Mouse (Mus musculus): Measurements from ENCODE around the gene Faf2. TPM values are rescaled to one million over a fixed set of nuclear protein-coding genes. Genes with fewer than 3 reads are reported as not detected.

The Faf2 gene
- total and polyA plus RNA-seq, 3 experiments = 31.4 to 39.3 TPM; not detected in 1

DNA sequence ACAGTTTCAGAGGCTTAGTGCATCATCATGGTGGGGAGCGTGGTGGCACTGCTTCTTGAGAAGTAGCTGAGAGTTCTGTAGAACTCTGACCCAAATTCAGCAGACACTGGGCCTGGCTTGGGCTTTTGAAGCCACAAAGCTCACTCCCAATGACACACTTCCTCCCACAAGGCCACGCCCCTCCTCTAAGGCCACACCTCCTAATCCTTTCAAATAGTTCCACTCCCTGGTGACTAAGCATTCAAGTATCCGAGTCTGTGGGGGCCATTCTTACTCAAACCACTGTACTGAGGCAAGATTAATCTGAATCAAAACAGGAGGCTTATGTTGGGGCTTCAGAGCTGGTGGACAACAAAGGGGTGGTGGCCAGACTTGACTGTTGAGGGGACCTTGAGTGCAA, 89.3 kb downstream of the Faf2 start (continued):
- TF ChIP-seq USF2 (IDR thresholded peaks at IDR 0.05; ENCODE audit: borderline replicate concordance in 1 of 2, insufficient read depth in 1 of 2, low read depth in 1 of 2, low read length in 2 of 2) = no peak

Other genes starting within 250 kb of the Faf2 start
- gene Thoc3, start 152.9 kb upstream of the Faf2 start, total RNA-seq (2012; rRNA removed) = 89.6 and 94.0 TPM in 2 replicates
- gene Thoc3, start 152.9 kb upstream of the Faf2 start, polyA plus RNA-seq (2012; ENCODE audit: insufficient read depth in 1 of 2, insufficient read length in 2 of 2, low read depth in 1 of 2, low replicate concordance in 2 of 2, missing spikeins in 1 of 2) = 100 to 1,000 TPM in 1 of 2 experiments, not detected in 1; 109 TPM
- 4.9 and 5.6 TPM in 2 replicates for gene Simc1, start 118.0 kb upstream of the Faf2 start, total RNA-seq (2012; rRNA removed)
- 10 to 100 TPM in 1 of 2 experiments, not detected in 1; 11.9 TPM for gene Simc1, start 118.0 kb upstream of the Faf2 start, polyA plus RNA-seq (2012; ENCODE audit: insufficient read depth in 1 of 2, insufficient read length in 2 of 2, low read depth in 1 of 2, low replicate concordance in 2 of 2, missing spikeins in 1 of 2)
- 32.0 and 34.2 TPM in 2 replicates for gene 4833439L19Rik, start 56.3 kb upstream of the Faf2 start, total RNA-seq (2012; rRNA removed)
- 10 to 100 TPM in 1 of 2 experiments, not detected in 1; 53.8 TPM for gene 4833439L19Rik, start 56.3 kb upstream of the Faf2 start, polyA plus RNA-seq (2012; ENCODE audit: insufficient read depth in 1 of 2, insufficient read length in 2 of 2, low read depth in 1 of 2, low replicate concordance in 2 of 2, missing spikeins in 1 of 2)
- 3.8 and 5.1 TPM in 2 replicates for gene Arl10, start 46.8 kb upstream of the Faf2 start, total RNA-seq (2012; rRNA removed)
- 10 to 100 TPM in 1 of 2 experiments, not detected in 1; 10.9 TPM for gene Arl10, start 46.8 kb upstream of the Faf2 start, polyA plus RNA-seq (2012; ENCODE audit: insufficient read depth in 1 of 2, insufficient read length in 2 of 2, low read depth in 1 of 2, low replicate concordance in 2 of 2, missing spikeins in 1 of 2)
- 126 and 131 TPM in 2 replicates for gene Nop16, start 31.7 kb upstream of the Faf2 start, total RNA-seq (2012; rRNA removed)
- gene Nop16, start 31.7 kb upstream of the Faf2 start, polyA plus RNA-seq (2012; ENCODE audit: insufficient read depth in 1 of 2, insufficient read length in 2 of 2, low read depth in 1 of 2, low replicate concordance in 2 of 2, missing spikeins in 1 of 2) = 100 to 1,000 TPM in 1 of 2 experiments, not detected in 1; 172 TPM
- 54.0 and 59.8 TPM in 2 replicates for gene Higd2a, start 31.6 kb upstream of the Faf2 start, total RNA-seq (2012; rRNA removed)
- 100 to 1,000 TPM in 1 of 2 experiments, not detected in 1; 131 TPM for gene Higd2a, start 31.6 kb upstream of the Faf2 start, polyA plus RNA-seq (2012; ENCODE audit: insufficient read depth in 1 of 2, insufficient read length in 2 of 2, low read depth in 1 of 2, low replicate concordance in 2 of 2, missing spikeins in 1 of 2)
- 23.5 and 25.0 TPM in 2 replicates for gene Cltb, start 10.4 kb upstream of the Faf2 start, total RNA-seq (2012; rRNA removed)
- 10 to 100 TPM in 1 of 2 experiments, not detected in 1; 59.9 TPM for gene Cltb, start 10.4 kb upstream of the Faf2 start, polyA plus RNA-seq (2012; ENCODE audit: insufficient read depth in 1 of 2, insufficient read length in 2 of 2, low read depth in 1 of 2, low replicate concordance in 2 of 2, missing spikeins in 1 of 2)
- 10.4 and 10.7 TPM in 2 replicates for gene Rnf44, start 72.1 kb downstream of the Faf2 start, total RNA-seq (2012; rRNA removed)
- gene Rnf44, start 72.1 kb downstream of the Faf2 start, polyA plus RNA-seq (2012; ENCODE audit: insufficient read depth in 1 of 2, insufficient read length in 2 of 2, low read depth in 1 of 2, low replicate concordance in 2 of 2, missing spikeins in 1 of 2) = 10 to 100 TPM in 1 of 2 experiments, not detected in 1; 60.5 TPM
- not detected in 2 replicates for gene Cdhr2, start 79.7 kb downstream of the Faf2 start, total RNA-seq (2012; rRNA removed)
- not detected for gene Cdhr2, start 79.7 kb downstream of the Faf2 start, polyA plus RNA-seq (2012; ENCODE audit: insufficient read depth in 1 of 2, insufficient read length in 2 of 2, low read depth in 1 of 2, low replicate concordance in 2 of 2, missing spikeins in 1 of 2)
- gene Gprin1, start 128.1 kb downstream of the Faf2 start, total RNA-seq (2012; rRNA removed) = not detected in 2 replicates
- gene Gprin1, start 128.1 kb downstream of the Faf2 start, polyA plus RNA-seq (2012; ENCODE audit: insufficient read depth in 1 of 2, insufficient read length in 2 of 2, low read depth in 1 of 2, low replicate concordance in 2 of 2, missing spikeins in 1 of 2) = not detected
- not detected in 2 replicates for gene Sncb, start 144.8 kb downstream of the Faf2 start, total RNA-seq (2012; rRNA removed)
- gene Sncb, start 144.8 kb downstream of the Faf2 start, polyA plus RNA-seq (2012; ENCODE audit: insufficient read depth in 1 of 2, insufficient read length in 2 of 2, low read depth in 1 of 2, low replicate concordance in 2 of 2, missing spikeins in 1 of 2) = not detected
- gene Eif4e1b, start 162.2 kb downstream of the Faf2 start, total RNA-seq (2012; rRNA removed) = not detected in 2 replicates
- not detected for gene Eif4e1b, start 162.2 kb downstream of the Faf2 start, polyA plus RNA-seq (2012; ENCODE audit: insufficient read depth in 1 of 2, insufficient read length in 2 of 2, low read depth in 1 of 2, low replicate concordance in 2 of 2, missing spikeins in 1 of 2)
- 3.3 and 4.1 TPM in 2 replicates for gene Tspan17, start 167.6 kb downstream of the Faf2 start, total RNA-seq (2012; rRNA removed)
- 10 to 100 TPM in 1 of 2 experiments, not detected in 1; 23.0 TPM for gene Tspan17, start 167.6 kb downstream of the Faf2 start, polyA plus RNA-seq (2012; ENCODE audit: insufficient read depth in 1 of 2, insufficient read length in 2 of 2, low read depth in 1 of 2, low replicate concordance in 2 of 2, missing spikeins in 1 of 2)